Mouse (Mus musculus): ENCODE results near the gene Gfpt1.

DNA sequence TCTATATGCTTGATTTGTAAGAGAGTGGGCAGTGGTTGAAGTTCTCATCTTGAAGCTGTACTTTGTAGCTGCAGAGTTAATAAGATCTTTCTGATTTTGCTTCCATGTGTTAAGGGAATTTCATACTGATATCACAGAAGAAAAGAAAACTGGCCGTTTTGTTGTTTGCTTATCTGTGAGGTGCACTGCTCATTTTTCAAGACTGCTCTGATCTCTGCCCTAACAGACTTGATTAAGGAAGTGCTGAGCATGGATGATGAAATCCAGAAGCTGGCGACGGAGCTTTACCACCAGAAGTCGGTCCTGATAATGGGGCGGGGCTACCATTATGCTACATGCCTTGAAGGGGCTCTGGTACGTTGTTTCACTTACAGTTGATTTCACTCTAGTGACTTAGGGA lies 42.4 kb downstream of the Gfpt1 start:
- TF ChIP-seq CTCF (conservative IDR thresholded peaks at IDR 0.05; ENCODE audit: low read length) (no peak), NANOG (IDR thresholded peaks at IDR 0.05; ENCODE audit: borderline replicate concordance, low read length) (no peak)

Data from E14TG2a.4 (cell line).